Mouse (Mus musculus): ENCODE measurements around the gene Nxt2.
A peak's percentile ranks its signal among the peaks of the same experiment; 100 is the strongest.
"Not testable (repeated sequence)": the region's sequence is repeated elsewhere in the genome, so short reads cannot be mapped to it uniquely, and the experiment has no call there.

Gene Nxt2

DNA sequence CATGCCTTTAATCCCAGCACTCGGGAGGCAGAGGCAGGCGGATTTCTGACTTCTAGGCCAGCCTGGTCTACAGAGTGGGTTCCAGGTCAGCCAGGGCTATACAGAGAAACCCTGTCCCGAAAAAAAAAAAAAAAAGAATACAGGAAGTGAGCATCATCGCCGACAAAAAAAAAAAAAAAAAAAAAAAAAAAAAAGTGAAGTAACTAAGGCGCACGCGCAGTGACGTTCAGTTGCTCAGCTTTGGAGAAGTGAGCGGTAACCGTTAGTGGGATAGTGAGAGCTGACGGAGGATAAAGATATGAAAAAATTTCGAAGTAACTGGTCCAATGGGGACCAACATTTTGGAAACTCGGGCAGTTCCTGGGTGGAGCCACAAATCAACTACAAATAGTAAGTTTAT, at the start of gene Nxt2:
Nxt2 (plus strand) TSS at position 229 of the 400 bp plus-strand sequence.
- DNase-seq (ENCODE audit: low read depth, low spot score), result no peak

DNA sequence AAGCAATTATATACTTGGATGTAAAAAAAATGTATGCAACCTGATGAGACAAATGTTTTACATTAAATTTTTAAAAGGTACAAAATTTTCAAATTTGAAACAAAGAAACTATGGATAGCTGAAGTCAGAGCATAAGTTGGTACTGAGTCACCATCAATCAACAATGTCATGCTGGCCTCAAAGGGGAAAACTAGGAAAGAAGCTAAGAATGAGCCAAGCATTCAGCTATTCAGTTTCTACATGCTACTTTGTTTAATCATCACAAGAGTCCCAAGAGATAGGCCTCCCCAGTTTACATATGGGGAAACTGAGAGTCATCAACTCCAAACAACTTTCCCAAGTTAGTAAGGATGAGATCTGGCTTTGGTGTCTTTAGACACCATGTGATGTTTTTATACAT, 49.6 kb upstream of the Nxt2 start:
- no peak for DNase-seq (ENCODE audit: low read depth, low spot score)

GRCm38 (mm10) chrX:142182026-142182425, 44.5 kb upstream of the Nxt2 start:
- no peak for DNase-seq (ENCODE audit: low read depth, low spot score)

- DNase-seq (ENCODE audit: low read depth, low spot score), result no peak
Observed at GRCm38 (mm10) chrX:142189023-142189703, 37.4 kb upstream of the Nxt2 start.

DNA sequence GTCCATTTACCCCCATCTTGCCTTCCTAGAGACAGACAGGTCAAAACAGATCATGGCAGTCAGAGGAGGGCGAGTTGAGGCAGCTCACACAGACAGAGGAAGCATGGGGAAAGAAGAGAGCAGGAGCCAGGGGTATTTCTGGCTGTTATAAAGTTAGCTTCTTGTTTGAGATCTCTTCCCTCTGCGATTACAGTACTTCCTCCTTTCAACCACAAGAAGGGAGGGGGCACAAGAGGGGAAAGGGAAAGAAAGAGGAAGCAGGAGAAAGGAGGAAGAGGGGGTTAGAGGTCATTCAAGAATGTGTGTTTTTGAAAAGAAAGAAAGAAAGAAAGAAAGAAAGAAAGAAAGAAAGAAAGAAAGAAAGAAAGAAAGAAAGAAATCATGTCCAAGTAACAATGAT, 36.2 kb upstream of the Nxt2 start:
- no peak for DNase-seq (ENCODE audit: low read depth, low spot score)

DNA sequence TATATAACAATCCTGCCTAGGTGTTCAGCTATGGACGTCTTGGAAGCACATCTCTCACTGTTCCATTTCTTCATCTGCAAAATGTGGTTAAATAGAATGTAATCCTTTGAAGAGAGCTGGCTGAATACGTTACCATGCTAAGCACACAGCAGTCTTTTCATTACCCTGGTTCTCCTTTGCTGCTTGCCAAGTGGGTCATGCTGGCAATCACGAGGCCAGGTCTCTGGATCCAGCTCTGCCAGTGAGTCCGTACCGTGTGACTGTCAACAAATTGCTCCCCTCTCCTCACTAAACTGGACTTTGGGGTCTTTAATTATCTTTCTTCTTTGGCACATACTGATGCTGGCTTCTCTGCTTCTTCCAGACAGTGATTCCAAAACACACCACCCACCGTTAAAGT, 32.1 kb upstream of the Nxt2 start:
- no peak for DNase-seq (ENCODE audit: low read depth, low spot score)

DNA sequence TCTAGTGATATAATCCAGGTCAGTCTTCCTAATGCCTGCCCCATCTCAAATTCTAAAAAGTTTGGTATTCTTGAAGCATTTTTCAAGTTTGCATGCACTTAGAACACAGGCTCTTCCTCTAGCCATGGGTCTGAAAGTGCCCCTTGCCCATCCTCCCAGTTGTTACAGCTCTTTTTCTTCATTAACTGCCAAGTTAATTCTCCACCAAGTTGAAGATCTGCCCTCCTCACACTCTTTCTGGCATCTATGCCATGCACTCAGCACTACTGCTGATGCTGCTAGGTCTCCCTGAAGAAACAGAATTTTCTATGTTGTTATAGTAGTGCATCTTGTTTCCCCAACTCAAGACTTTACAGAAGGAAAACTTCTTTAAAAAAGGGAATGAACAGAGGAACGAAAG, 31.0 kb upstream of the Nxt2 start:
- no peak for DNase-seq (ENCODE audit: low read depth, low spot score)

- DNase-seq (ENCODE audit: low read depth, low spot score), result peak; percentile 42
Observed at GRCm38 (mm10) chrX:142196831-142197230, 29.7 kb upstream of the Nxt2 start, which contains the start of gene Gucy2f. Gucy2f (minus strand) TSS chrX:142196931.

DNA sequence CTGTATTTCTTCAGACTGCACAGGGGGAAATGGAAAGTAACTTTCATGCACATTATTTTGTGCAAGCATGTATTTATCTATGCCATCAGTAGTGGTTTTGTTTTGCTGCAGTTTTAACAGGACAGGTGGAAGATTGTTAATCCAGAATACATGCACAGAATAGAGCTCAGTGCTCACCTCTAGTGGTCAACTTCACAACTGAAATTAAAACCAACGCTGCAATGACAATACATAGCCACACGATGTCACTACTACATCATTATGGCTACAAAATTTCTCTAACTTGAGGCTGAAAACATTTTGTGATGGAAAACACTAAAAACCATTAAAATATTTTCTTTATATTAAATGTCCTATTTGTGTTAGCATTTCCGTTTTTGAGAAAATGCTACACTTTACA, 26.3 kb upstream of the Nxt2 start:
- DNase-seq (ENCODE audit: low read depth, low spot score), result peak; percentile 34

GRCm38 (mm10) chrX:142227398-142228054, 956 bp downstream of the Nxt2 start:
- DNase-seq (ENCODE audit: low read depth, low spot score), result no peak

DNA sequence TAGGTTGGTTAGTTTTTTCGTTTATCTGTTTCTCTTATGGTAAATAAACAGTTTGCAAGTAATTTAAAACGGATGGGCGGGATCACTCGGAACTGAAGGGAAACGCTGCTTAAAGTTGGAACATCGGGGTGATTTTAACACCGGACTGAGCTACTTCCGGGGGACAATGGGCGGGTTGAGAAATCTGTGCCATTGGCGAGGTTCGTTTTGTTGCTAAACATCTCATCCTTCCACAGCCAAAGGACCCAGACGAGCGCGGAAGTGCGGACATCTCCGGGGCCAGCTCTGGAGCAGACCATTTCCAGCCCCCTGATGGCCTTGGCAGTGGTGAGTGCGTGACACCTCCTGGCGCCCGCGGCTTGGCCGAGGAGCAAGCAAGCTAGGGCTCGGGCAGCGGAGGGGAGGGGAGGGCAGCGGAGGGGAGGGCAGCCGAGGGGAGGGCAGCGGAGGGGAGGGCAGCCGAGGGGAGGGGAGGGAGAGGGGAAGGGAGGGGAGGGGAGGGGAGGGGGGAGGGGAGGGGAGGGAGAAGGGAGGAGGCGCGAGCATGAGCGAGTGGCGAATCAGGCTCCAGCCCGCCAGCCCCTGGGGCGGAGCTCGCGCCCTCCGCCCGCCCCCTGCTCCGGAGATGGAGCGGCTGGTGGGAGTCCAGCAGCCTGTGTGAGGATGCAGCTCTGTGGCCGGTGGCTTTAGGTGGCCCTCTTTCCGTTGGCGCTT, 1.6 kb downstream of the Nxt2 start:
- DNase-seq (ENCODE audit: low read depth, low spot score), result peak; percentile 53

DNA sequence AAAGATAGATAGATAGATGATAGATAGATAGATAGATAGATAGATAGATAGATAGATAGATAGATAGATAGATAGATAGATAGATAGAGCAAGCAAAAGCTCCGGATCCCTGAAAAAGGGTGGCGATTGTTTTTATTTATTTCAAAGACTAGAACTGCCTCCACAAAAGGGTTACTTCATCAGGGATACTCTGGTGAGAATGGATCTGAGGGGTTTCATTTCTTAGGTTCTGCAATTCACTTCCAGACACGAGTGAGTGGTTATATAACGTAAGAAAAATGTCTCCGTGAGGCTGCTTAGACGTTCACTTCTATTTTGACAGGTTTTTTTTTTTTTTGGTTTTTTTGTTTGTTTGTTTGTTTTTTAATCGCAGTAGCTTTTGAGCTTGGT, 2.2 kb downstream of the Nxt2 start:
- no peak for DNase-seq (ENCODE audit: low read depth, low spot score)

- DNase-seq (ENCODE audit: low read depth, low spot score), result not testable (repeated sequence)
Observed at GRCm38 (mm10) chrX:142236146-142236545, 9.6 kb downstream of the Nxt2 start.

DNA sequence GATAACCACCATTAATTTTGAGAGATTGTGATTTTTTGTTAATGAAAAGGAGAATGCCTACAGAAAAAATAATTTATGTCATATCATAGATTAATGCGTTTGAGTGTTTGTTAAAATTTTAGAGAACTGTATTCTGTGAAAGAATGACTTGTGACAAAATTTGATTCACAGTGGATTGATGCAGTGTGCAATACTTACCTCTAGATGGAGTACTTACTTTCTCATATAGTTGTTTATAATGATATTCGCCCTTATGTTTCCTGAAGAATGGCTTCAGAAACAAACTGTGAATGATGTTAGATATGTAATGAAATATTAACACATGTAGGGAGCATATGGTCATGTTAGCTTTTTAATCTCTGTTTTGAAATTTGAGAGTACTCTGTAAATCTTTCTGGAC, 10.5 kb downstream of the Nxt2 start:
- DNase-seq (ENCODE audit: low read depth, low spot score), result no peak

DNA sequence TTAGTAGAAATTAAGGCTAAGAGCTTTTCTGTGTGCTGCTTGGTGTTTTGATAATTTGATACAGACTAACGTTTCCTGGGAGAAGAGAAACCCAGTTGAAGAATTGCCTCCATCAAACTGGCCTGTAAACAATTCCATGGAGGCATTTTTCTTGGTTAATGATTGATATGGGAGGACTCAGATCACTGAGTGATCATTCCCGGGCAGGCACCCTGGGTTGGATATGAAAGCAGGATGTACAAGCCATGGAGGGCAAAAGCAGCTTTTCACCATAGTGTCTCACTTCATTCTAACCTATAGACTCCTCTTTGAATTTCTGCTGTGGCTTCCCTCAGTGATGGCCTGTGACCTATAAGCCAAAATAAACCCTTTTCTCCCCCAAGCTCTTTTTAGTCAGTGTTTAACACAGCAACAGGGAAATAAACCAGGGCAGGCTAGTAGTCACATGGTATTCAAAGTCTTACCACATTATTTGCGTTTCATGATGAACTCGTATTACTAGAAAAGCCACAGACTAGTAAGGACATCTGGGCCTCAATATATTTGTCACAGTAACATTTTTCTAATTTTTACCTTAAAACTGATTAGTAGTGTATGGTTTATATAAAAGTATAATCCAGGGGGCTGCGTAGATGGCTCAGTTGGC, 19.2 kb downstream of the Nxt2 start:
- DNase-seq (ENCODE audit: low read depth, low spot score), result no peak

DNA sequence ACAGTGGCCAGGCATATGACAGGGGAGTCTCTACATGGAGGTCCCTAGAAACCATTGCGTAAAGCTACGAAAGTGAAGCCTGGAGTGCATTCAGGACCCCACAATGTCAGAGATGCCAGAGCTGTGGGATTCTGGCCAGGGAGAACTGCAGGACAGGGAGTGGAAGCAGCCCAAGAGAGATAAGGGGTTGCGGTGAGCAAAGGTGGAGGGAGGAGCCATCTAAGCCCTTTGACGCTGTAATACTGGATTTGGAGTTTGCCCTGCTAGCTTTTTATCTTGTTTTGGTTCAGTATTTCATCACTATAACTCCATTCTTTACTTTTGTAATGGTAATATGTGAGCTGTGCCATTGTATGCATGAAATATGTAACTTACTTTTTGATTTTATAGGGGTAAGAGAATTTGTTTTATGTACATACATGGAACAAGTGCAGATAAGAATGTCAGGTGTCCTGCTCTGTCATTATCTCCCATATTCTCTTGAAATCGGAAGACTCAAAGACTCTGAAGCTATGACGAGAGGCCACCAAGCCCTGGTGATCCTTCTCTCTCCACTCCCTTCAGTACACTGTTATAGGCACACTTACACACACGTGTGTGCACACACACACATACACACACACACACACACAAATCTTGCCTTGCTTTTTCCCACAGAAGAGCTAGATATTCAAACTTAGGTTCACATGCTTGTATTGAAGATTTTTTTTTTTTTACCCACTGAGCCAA, 23.6 kb downstream of the Nxt2 start:
- no peak for DNase-seq (ENCODE audit: low read depth, low spot score)

GRCm38 (mm10) chrX:142276031-142276430, 49.5 kb downstream of the Nxt2 start:
- no peak for DNase-seq (ENCODE audit: low read depth, low spot score)

DNA sequence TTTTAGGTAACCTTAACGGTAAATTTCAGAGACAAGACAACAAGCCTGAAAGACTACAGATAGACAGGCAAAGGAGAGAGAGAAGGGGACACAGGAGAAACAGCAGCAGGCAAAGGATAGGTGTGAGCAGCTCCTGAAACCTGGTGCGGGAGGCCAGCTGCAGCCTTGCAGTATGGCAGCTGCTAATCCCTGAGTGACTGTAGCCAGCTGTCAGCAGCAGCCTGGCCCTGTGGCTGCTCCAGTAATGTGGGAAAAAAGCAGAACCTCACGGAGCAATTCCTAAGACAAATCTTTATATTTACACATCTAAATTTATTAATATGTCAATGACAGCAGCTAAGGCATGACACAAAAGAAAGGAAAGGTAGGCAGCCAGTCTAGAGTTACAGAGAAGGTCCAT, 50.0 kb downstream of the Nxt2 start:
- no peak for DNase-seq (ENCODE audit: low read depth, low spot score)

- no peak for DNase-seq (ENCODE audit: low read depth, low spot score)
Observed at GRCm38 (mm10) chrX:142285905-142286304, 59.3 kb downstream of the Nxt2 start.

Data from retina, adult 2 months (tissue).